Comparison of ENCODE assay signal across 11 mouse cellular contexts in genomic region chr7:145221346-145221745, GRCm38 (mm10). TPM values are rescaled to one million over a fixed set of nuclear protein-coding genes. Genes with fewer than 3 reads are reported as not detected.
DNase-seq lines count a peak whose midpoint lies in the region; ATAC-seq and TF ChIP-seq lines count a peak whose summit lies in the region.
"Had no signal": no experiment of that assay in that cellular context is flagged by ENCODE, and none has a peak within 500 bp of the region (broad histone marks: within the 10 kb centered on the region; RNA-seq: fewer than 3 reads in every experiment).

No protein-coding gene starts in this region.

- H3K27me3 ChIP-seq in kidney, embryonic 15.5 days = no peaks in the 10 kb centered on the region
- no peaks in the 10 kb centered on the region for H3K27me3 ChIP-seq in embryonic facial prominence, embryonic 12.5 days
- no peaks in the 10 kb centered on the region for H3K27me3 ChIP-seq in heart, embryonic 14.5 days (ENCODE audit: control insufficient read depth, insufficient read depth, low read length)
- H3K27me3 ChIP-seq in limb, embryonic 15.5 days = no peaks in the 10 kb centered on the region
- H3K27me3 ChIP-seq: hindbrain, embryonic 12.5 days had no signal

- no peaks in the 10 kb centered on the region for H3K36me3 ChIP-seq in kidney, embryonic 15.5 days
- no peaks in the 10 kb centered on the region for H3K36me3 ChIP-seq in embryonic facial prominence, embryonic 12.5 days
- no peaks in the 10 kb centered on the region for H3K36me3 ChIP-seq in heart, embryonic 14.5 days (ENCODE audit: control insufficient read depth, insufficient read depth, low read length)
- no peaks in the 10 kb centered on the region for H3K36me3 ChIP-seq in limb, embryonic 15.5 days
- H3K36me3 ChIP-seq: hindbrain, embryonic 12.5 days had no signal

- WGBS in kidney, embryonic 15.5 days = 51% methylated on average over 2 of the region's 2 CpGs
- WGBS in embryonic facial prominence, embryonic 12.5 days = 46% methylated on average over 2 of the region's 2 CpGs
- 27% methylated on average over 2 of the region's 2 CpGs for WGBS in heart, embryonic 14.5 days
- 64% methylated on average over 2 of the region's 2 CpGs for WGBS in limb, embryonic 15.5 days

- no peak for ATAC-seq in kidney, embryonic 15.5 days (replicated peaks; ENCODE audit: low FRiP score)
- no peak for ATAC-seq in embryonic facial prominence, embryonic 12.5 days (ENCODE audit: insufficient number of reproducible peaks, insufficient read depth, low FRiP score, low TSS enrichment)
- ATAC-seq in heart, embryonic 14.5 days (ENCODE audit: insufficient number of reproducible peaks, insufficient read depth, low FRiP score, low read depth) = no peak
- ATAC-seq in limb, embryonic 15.5 days (ENCODE audit: insufficient number of reproducible peaks, low FRiP score, low TSS enrichment, low read depth) = no peak

- DNase-seq in kidney, postnatal 36 days = no peak
- DNase-seq in layer of hippocampus, adult 2 months (ENCODE audit: low spot score in 2 of 2) = no peak
- no peak for DNase-seq in ovary, postnatal 36 days (ENCODE audit: low spot score)
- DNase-seq: embryo, embryonic 11 days; right cerebral cortex, adult 18-20 months had no signal

- H3K27ac ChIP-seq in kidney, embryonic 15.5 days = peak overlapping the region; percentile 81
- peak overlapping the region; percentile 68; the same call in 1 of the 2 replicates for H3K27ac ChIP-seq in embryonic facial prominence, embryonic 12.5 days
- peak overlapping the region; percentile 71 to 73 for H3K27ac ChIP-seq in heart, embryonic 14.5 days (replicated peaks in 1 of 2; ENCODE audit: control insufficient read depth in 1 of 2, insufficient read depth in 1 of 2, low read depth in 2 of 2, low read length in 2 of 2)
- peak overlapping the region; percentile 81 for H3K27ac ChIP-seq in limb, embryonic 15.5 days
- H3K27ac ChIP-seq in layer of hippocampus, adult 2 months = no peak overlapping the region
- H3K27ac ChIP-seq: hindbrain, embryonic 12.5 days had no signal

- H3K4me3 ChIP-seq in kidney, embryonic 15.5 days (replicated peaks) = no peak overlapping the region
- H3K4me3 ChIP-seq in embryonic facial prominence, embryonic 12.5 days = no peak overlapping the region
- no peak overlapping the region for H3K4me3 ChIP-seq in heart, embryonic 14.5 days (ENCODE audit: control insufficient read depth in 1 of 2, insufficient read depth in 1 of 2, low read depth in 1 of 2, low read length in 2 of 2)
- H3K4me3 ChIP-seq in limb, embryonic 15.5 days = no peak overlapping the region
- no peak overlapping the region for H3K4me3 ChIP-seq in layer of hippocampus, adult 2 months
- H3K4me3 ChIP-seq: hindbrain, embryonic 12.5 days had no signal

- H3K4me2 ChIP-seq in kidney, embryonic 15.5 days = no peak overlapping the region
- H3K4me2 ChIP-seq in embryonic facial prominence, embryonic 12.5 days (replicated peaks) = no peak overlapping the region
- H3K4me2 ChIP-seq in heart, embryonic 14.5 days (ENCODE audit: low read length) = no peak overlapping the region
- H3K4me2 ChIP-seq in limb, embryonic 15.5 days = no peak overlapping the region
- H3K4me2 ChIP-seq: hindbrain, embryonic 12.5 days; liver, embryonic 11.5 days had no signal

- no peak for TF ChIP-seq CTCF in layer of hippocampus, adult 2 months (conservative IDR thresholded peaks at IDR 0.05)

- H3K4me1 ChIP-seq in kidney, embryonic 15.5 days = peaks cover 30% of the 10 kb centered on the region
- peaks cover 12% of the 10 kb centered on the region; the same call in 1 of the 2 replicates for H3K4me1 ChIP-seq in embryonic facial prominence, embryonic 12.5 days
- H3K4me1 ChIP-seq in heart, embryonic 14.5 days (ENCODE audit: control insufficient read depth in 2 of 2, insufficient read depth in 2 of 2, low read length in 2 of 2) = peaks cover 18 to 25% of the 10 kb centered on the region in 2 experiments
- peaks cover 35% of the 10 kb centered on the region for H3K4me1 ChIP-seq in limb, embryonic 15.5 days

- H3K9ac ChIP-seq in kidney, embryonic 15.5 days = 0 out of 2 replicates have a peak overlapping the region, but pooled peaks have one; percentile 17
- H3K9ac ChIP-seq in embryonic facial prominence, embryonic 12.5 days = no peak overlapping the region
- H3K9ac ChIP-seq in heart, embryonic 14.5 days (ENCODE audit: low read length) = peak overlapping the region; percentile 36; the same call in 1 of the 2 replicates
- H3K9ac ChIP-seq in limb, embryonic 15.5 days = no peak overlapping the region
- H3K9ac ChIP-seq: hindbrain, embryonic 12.5 days had no signal

- H3K9me3 ChIP-seq in kidney, embryonic 15.5 days (replicated peaks) = no peaks in the 10 kb centered on the region
- no peaks in the 10 kb centered on the region for H3K9me3 ChIP-seq in embryonic facial prominence, embryonic 12.5 days
- H3K9me3 ChIP-seq in heart, embryonic 14.5 days (ENCODE audit: control insufficient read depth, low read length) = no peaks in the 10 kb centered on the region
- no peaks in the 10 kb centered on the region for H3K9me3 ChIP-seq in limb, embryonic 15.5 days
- H3K9me3 ChIP-seq: hindbrain, embryonic 12.5 days had no signal

RNA-seq across cellular contexts. Expression of gene 1810010D01Rik, which starts 13.4 kb away (rescaled TPM):
- 0.56 TPM in 1 of 2 replicates, not detected in the other for polyA plus RNA-seq in kidney, embryonic 15.5 days (2015; fragmentation: Nextera tagmentation; extraction: Ambion mirVana)
- polyA plus RNA-seq in embryonic facial prominence, embryonic 12.5 days (2016; fragmentation: Nextera tagmentation; extraction: Ambion mirVana) = 0.89 TPM in 1 of 2 replicates, not detected in the other
- polyA plus RNA-seq in heart, embryonic 14.5 days (2014; fragmentation: Nextera tagmentation; extraction: Ambion mirVana) = 0.23 TPM in 1 of 2 replicates, not detected in the other
- 0.48 and 0.82 TPM in 2 replicates for polyA plus RNA-seq in limb, embryonic 15.5 days (2015; fragmentation: Nextera tagmentation; extraction: Ambion mirVana)
- 1 to 10 TPM in 1 of 2 experiments, under 1 TPM in 1; 0.42 to 1.6 TPM for total RNA-seq in layer of hippocampus, adult 2 months (2021)

Comparison
In these comparisons a context has a peak if more than half of its experiments do, and no peak if none do; other contexts are left out.
1. H3K9ac ChIP-seq: peak in kidney, embryonic 15.5 days (single experiment) and heart, embryonic 14.5 days (single experiment); none in embryonic facial prominence, embryonic 12.5 days (single experiment) and limb, embryonic 15.5 days (single experiment).